ENCODE assay signal across 11 mouse cellular contexts in the genomic region with DNA sequence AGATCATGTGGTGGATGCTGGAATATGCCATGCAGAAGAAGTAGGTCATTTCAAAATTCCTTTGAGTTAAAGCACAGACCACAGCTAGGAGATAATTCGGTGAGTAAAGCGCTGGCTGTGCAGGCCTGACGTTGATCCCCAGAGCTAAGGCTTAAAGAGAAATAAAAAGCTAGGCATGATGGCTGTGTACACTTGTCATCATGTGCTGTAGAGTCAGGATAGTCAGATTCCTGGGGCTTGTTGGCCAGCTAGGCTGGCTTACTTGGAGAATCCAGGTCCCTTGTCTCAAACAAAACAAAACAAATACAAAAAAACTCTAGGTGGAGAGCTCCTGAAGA.
"Had no signal": no experiment of that assay in that cellular context is flagged by ENCODE, and none has a peak within 500 bp of the region (broad histone marks: within the 10 kb centered on the region; RNA-seq: fewer than 3 reads in every experiment).

No protein-coding gene starts in this region.

- DNase-seq: gastrocnemius, postnatal 14 days; gastrocnemius, postnatal 36 days; heart, adult 2 months; heart, postnatal 10 days; heart, postnatal 4 days; kidney, adult 18-20 months; kidney, adult 8-10 months; kidney, postnatal 10 days; kidney, postnatal 25 days; kidney, postnatal 4 days; liver had no signal
